Mouse (Mus musculus): ENCODE measurements at regions not wholly inside any gene's neighbourhood (a gene's known extent, or its start where the extent isn't known, plus 50 kb on each side); places are given as distances from the start of the nearest gene placed in this dataset.

DNA sequence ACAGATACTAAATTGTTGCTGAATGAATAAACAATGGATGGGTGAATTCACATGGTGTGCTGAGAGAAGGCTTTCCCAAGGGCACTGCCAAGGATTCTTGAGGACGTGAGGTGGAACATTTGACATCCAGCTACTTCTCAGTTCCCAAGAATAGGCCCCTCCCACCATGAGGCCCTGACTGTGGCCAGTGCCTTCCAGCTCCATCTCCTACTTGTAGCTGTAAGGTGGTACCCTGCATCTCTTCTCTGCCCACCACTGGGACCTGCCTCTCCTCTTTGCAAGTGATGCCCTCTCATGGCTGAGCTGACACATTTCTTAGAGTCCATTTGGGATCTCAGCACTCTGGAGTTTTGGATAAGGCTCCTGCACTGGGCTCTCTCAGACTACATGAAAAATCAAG is 56.3 kb upstream of the Gm11983 start:
- no peak overlapping the region for H3K27ac ChIP-seq
- ATAC-seq (ENCODE audit: low read depth) (no peak), DNase-seq (no peak)
- no peak overlapping the region for H3K9ac ChIP-seq
- H3K4me2 ChIP-seq: no peak overlapping the region
- no peaks in the 10 kb centered on the region for H3K27me3 ChIP-seq
- WGBS (ENCODE audit: insufficient replicate concordance): 61% methylated on average over 1 of the region's 1 CpGs
- no peaks in the 10 kb centered on the region for H3K4me1 ChIP-seq (replicated peaks)
- H3K4me3 ChIP-seq (replicated peaks): no peak overlapping the region
- H3K9me3 ChIP-seq (replicated peaks): no peaks in the 10 kb centered on the region
- no peaks in the 10 kb centered on the region for H3K36me3 ChIP-seq

GRCm38 (mm10) chr11:6893063-6893462 is 55.6 kb upstream of the Gm11983 start:
- Histone ChIP-seq H3K27me3 (no peaks in the 10 kb centered on the region), H3K36me3 (no peaks in the 10 kb centered on the region), H3K4me2 (no peak overlapping the region), H3K4me1 (replicated peaks) (no peaks in the 10 kb centered on the region), H3K27ac (no peak overlapping the region), H3K4me3 (replicated peaks) (no peak overlapping the region), H3K9ac (no peak overlapping the region), H3K9me3 (replicated peaks) (no peaks in the 10 kb centered on the region)
- no peak for ATAC-seq (ENCODE audit: low read depth)
- DNase-seq: no peak
- WGBS (ENCODE audit: insufficient replicate concordance): 67% methylated on average over 3 of the region's 3 CpGs

GRCm38 (mm10) chr11:6890450-6890849 is 53.0 kb upstream of the Gm11983 start:
- Histone ChIP-seq H3K9ac (no peak overlapping the region), H3K9me3 (replicated peaks) (no peaks in the 10 kb centered on the region), H3K4me2 (no peak overlapping the region), H3K4me1 (replicated peaks) (no peaks in the 10 kb centered on the region), H3K27me3 (no peaks in the 10 kb centered on the region), H3K27ac (no peak overlapping the region), H3K4me3 (replicated peaks) (no peak overlapping the region), H3K36me3 (no peaks in the 10 kb centered on the region)
- WGBS (ENCODE audit: insufficient replicate concordance): 55% methylated on average over 5 of the region's 5 CpGs
- ATAC-seq (ENCODE audit: low read depth) (no peak), DNase-seq (no peak)

DNA sequence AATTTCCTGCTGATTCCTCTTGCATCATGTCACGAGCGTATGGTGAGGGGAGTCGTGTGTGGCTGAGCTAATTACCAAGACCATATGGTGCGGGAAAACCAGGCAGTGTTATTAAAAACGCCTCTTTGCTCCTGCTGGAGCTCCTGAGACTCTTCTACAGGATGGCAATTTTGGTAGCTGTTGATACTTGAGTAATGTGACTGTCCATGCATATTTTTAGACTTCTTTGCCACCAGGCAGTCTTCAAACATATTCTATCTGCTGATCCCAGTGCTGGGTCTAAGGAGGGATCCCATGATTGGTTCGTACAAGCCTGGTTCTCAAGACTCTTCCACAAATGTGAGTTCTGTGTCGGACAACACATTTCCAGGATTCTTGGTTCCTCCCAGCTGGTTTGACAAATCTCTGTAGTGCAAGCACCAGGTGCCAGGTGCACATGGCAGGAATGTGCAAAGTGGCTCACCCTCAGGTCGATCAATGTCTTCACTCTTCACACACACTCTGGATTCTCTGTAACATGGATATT is 52.3 kb upstream of the Gm11983 start:
- no peak for DNase-seq
- WGBS (ENCODE audit: insufficient replicate concordance): 60% methylated on average over 8 of the region's 8 CpGs

GRCm38 (mm10) chr11:6889120-6889519 is 51.7 kb upstream of the Gm11983 start:
- Histone ChIP-seq H3K9me3 (replicated peaks) (no peaks in the 10 kb centered on the region), H3K4me3 (replicated peaks) (no peak overlapping the region), H3K27ac (no peak overlapping the region), H3K4me2 (no peak overlapping the region), H3K9ac (no peak overlapping the region), H3K36me3 (no peaks in the 10 kb centered on the region), H3K4me1 (replicated peaks) (no peaks in the 10 kb centered on the region), H3K27me3 (no peaks in the 10 kb centered on the region)
- DNase-seq (no peak), ATAC-seq (ENCODE audit: low read depth) (no peak)
- WGBS (ENCODE audit: insufficient replicate concordance): 62% methylated on average over 5 of the region's 5 CpGs

More for the DNA sequence above, 52.3 kb upstream of the Gm11983 start:
- Histone ChIP-seq H3K9ac (no peak overlapping the region), H3K9me3 (replicated peaks) (no peaks in the 10 kb centered on the region), H3K4me2 (no peak overlapping the region), H3K27me3 (no peaks in the 10 kb centered on the region), H3K4me3 (replicated peaks) (no peak overlapping the region), H3K4me1 (replicated peaks) (no peaks in the 10 kb centered on the region), H3K36me3 (no peaks in the 10 kb centered on the region), H3K27ac (no peak overlapping the region)
- ATAC-seq (ENCODE audit: low read depth): no peak
